Mouse (Mus musculus): ENCODE results near the gene Dag1.

DNA sequence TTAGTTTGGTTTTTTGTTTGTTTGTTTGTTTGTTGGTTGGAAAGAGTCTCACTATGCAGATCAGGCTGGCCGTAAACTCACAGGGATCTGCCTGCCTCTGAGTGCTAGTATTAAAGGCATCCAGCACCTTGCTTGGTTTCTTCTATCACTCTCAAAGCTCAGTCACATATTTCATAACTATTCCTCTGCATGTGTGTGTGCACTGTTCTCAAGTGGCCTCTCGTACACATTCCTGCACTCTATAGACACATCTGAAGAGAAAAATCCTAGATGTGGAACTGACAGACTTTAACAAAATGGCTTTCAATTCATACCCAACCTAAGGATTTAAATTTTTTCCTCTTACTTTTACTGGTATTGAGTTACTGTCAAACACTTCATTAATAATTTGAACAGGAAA, 25.4 kb downstream of the Dag1 start:
- TF ChIP-seq CTCF (conservative IDR thresholded peaks at IDR 0.05; ENCODE audit: insufficient read depth, insufficient read length, low read depth, low read length) = no peak
- no peak for TF ChIP-seq POLR2A (IDR thresholded peaks at IDR 0.05; ENCODE audit: low read depth, low read length)
